9 mouse cellular contexts compared by ENCODE assay signal in genomic region chr9:120777501-120777900, GRCm38 (mm10).
DNase-seq lines count a peak whose midpoint lies in the region; ATAC-seq and TF ChIP-seq lines count a peak whose summit lies in the region.
"Had no signal": no experiment of that assay in that cellular context is flagged by ENCODE, and none has a peak within 500 bp of the region (broad histone marks: within the 10 kb centered on the region; RNA-seq: fewer than 3 reads in every experiment).

No protein-coding gene starts in this region.

- no peak overlapping the region for H3K9ac ChIP-seq in intestine, embryonic 15.5 days
- no peak overlapping the region for H3K9ac ChIP-seq in lung, embryonic 14.5 days
- H3K9ac ChIP-seq: hindbrain, embryonic 13.5 days had no signal

- H3K4me2 ChIP-seq in intestine, embryonic 15.5 days (replicated peaks) = no peak overlapping the region
- H3K4me2 ChIP-seq in lung, embryonic 14.5 days = no peak overlapping the region
- H3K4me2 ChIP-seq: hindbrain, embryonic 13.5 days had no signal

- TF ChIP-seq CTCF in lung, embryonic 14.5 days (IDR thresholded peaks at IDR 0.05; ENCODE audit: low read depth) = no peak

- H3K27ac ChIP-seq in brown adipose tissue, adult 24 weeks (replicated peaks; ENCODE audit: low read depth, low read length) = peak overlapping the region; percentile 96
- 0 out of 2 replicates have a peak overlapping the region, but pooled peaks have one; percentile 1 for H3K27ac ChIP-seq in intestine, embryonic 15.5 days
- H3K27ac ChIP-seq in lung, embryonic 14.5 days (ENCODE audit: low read depth) = peak overlapping the region; percentile 84; the same call in 1 of the 2 replicates

- no peaks in the 10 kb centered on the region for H3K9me3 ChIP-seq in intestine, embryonic 15.5 days
- H3K9me3 ChIP-seq in lung, embryonic 14.5 days (ENCODE audit: low read depth, low read length) = no peaks in the 10 kb centered on the region
- H3K9me3 ChIP-seq: hindbrain, embryonic 13.5 days had no signal

- intact Hi-C loops in left cerebral cortex, postnatal 4 days (cut with DNase I) = loop anchor here (10.0 kb wide), 1 partner anchor 157 kb away; no protein-coding TSS in a partner anchor

- no peaks in the 10 kb centered on the region for H3K27me3 ChIP-seq in intestine, embryonic 15.5 days (replicated peaks)
- no peaks in the 10 kb centered on the region for H3K27me3 ChIP-seq in lung, embryonic 14.5 days (ENCODE audit: insufficient read depth, low read length)
- H3K27me3 ChIP-seq: hindbrain, embryonic 13.5 days had no signal

- peak; percentile 41 for DNase-seq in fibroblast of lung, adult 2 months (ENCODE audit: low read depth)
- DNase-seq in lung, embryonic 14.5 days = peak; percentile 50
- no peak for DNase-seq in urinary bladder, postnatal 14 days (ENCODE audit: low spot score)
- DNase-seq in left cerebral cortex, postnatal 4 days = no peak
- no peak for DNase-seq in cerebellum, adult 9-10 months
- no peak for DNase-seq in cerebellum, adult 11-12 months

- peaks cover 29% of the 10 kb centered on the region for H3K4me1 ChIP-seq in brown adipose tissue, adult 24 weeks (ENCODE audit: control insufficient read depth, insufficient read depth, insufficient read length, low read length)
- H3K4me1 ChIP-seq in intestine, embryonic 15.5 days (replicated peaks) = peaks cover 17% of the 10 kb centered on the region
- peaks cover 15% of the 10 kb centered on the region for H3K4me1 ChIP-seq in lung, embryonic 14.5 days (ENCODE audit: insufficient read depth)

- H3K36me3 ChIP-seq in intestine, embryonic 15.5 days = no peaks in the 10 kb centered on the region
- no peaks in the 10 kb centered on the region for H3K36me3 ChIP-seq in lung, embryonic 14.5 days (ENCODE audit: insufficient read depth)
- H3K36me3 ChIP-seq: hindbrain, embryonic 13.5 days had no signal

- 66% methylated on average over 10 of the region's 10 CpGs for WGBS in intestine, embryonic 15.5 days
- 68% methylated on average over 10 of the region's 10 CpGs for WGBS in lung, embryonic 14.5 days

- no peak for ATAC-seq in intestine, embryonic 15.5 days
- ATAC-seq in lung, embryonic 14.5 days (ENCODE audit: insufficient read depth) = no peak

- no peak overlapping the region; the same call in 1 of the 2 replicates for H3K4me3 ChIP-seq in brown adipose tissue, adult 24 weeks (ENCODE audit: insufficient read depth, low read depth, low read length)
- H3K4me3 ChIP-seq in intestine, embryonic 15.5 days (replicated peaks) = no peak overlapping the region
- H3K4me3 ChIP-seq in lung, embryonic 14.5 days (ENCODE audit: low read depth, low read length) = no peak overlapping the region
- H3K4me3 ChIP-seq: hindbrain, embryonic 13.5 days had no signal

Comparison
In these comparisons a context has a peak if more than half of its experiments do, and no peak if none do; other contexts are left out.
1. H3K27ac ChIP-seq: peak in every context shown above with its lines; median percentile 96 in brown adipose tissue, adult 24 weeks; 84 in lung, embryonic 14.5 days; 1 in intestine, embryonic 15.5 days.
2. DNase-seq: peak in fibroblast of lung, adult 2 months (single experiment) and lung, embryonic 14.5 days (single experiment); none in urinary bladder, postnatal 14 days (single experiment), left cerebral cortex, postnatal 4 days (single experiment), cerebellum, adult 9-10 months (single experiment) and cerebellum, adult 11-12 months (single experiment).